Mouse (Mus musculus): Measurements from ENCODE around the gene Ube4a. TPM values are rescaled to one million over a fixed set of nuclear protein-coding genes. Genes with fewer than 3 reads are reported as not detected.

Gene Ube4a
- total and polyA plus RNA-seq, 3 experiments, result 14.6 to 28.3 (median 18.2) TPM

DNA sequence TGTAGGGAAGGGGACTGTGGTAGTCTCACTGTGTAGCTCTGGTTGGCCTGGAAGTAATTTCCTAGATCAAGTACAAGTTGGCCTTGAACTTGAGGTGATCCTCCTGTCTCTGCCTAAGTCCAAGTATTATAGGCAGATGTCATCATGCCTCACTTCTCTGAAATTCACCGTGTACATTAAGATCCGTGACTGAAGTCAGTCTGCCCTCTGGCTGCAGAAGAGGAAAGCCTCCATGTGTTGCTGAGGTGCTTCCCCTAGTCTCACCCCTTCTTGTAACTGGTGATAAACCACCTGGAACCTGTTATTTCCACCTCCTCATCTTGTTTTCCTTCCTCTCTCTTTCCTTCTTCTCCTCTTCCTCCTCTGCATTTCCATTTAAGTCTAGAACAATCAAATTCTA lies 49.5 kb upstream of the Ube4a start:
- H3K27ac ChIP-seq (ENCODE audit: insufficient read depth, low read depth), result no peak overlapping the region
- H3K9ac ChIP-seq (ENCODE audit: insufficient read depth, low read depth), result no peak overlapping the region
- no peak overlapping the region for H3K4me2 ChIP-seq (ENCODE audit: insufficient read depth, low read depth, poor library complexity, severe bottlenecking)
- dilution Hi-C loops (cut with MboI; ENCODE audit: extremely low pct_ligation_motif_present, extremely low pct_unique_long_range_greater_than_20kb, low sequenced_read_pairs), result no loop called here
- H3K79me2 ChIP-seq (replicated peaks; ENCODE audit: control insufficient read depth, extremely low read depth, insufficient read depth, poor library complexity, severe bottlenecking), result no peaks in the 10 kb centered on the region
- no peaks in the 10 kb centered on the region for H3K27me3 ChIP-seq (replicated peaks)
- no peak for DNase-seq (ENCODE audit: extremely low read depth)
- H3K4me3 ChIP-seq (replicated peaks in 1 of 3; ENCODE audit: low read depth in 2 of 3, low read length in 2 of 3, poor library complexity in 1 of 3), result no peak overlapping the region
- peaks cover 6% of the 10 kb centered on the region for H3K9me3 ChIP-seq (replicated peaks; ENCODE audit: low read length)
- in situ Hi-C loops (cut with MboI; ENCODE audit: low pct_ligation_motif_present, low pct_unique_long_range_greater_than_20kb, low sequenced_read_pairs), result loop anchor here (25.0 kb wide), 1 partner anchor 372 kb away; the partner anchor contains the start of gene Fxyd2
- no peaks in the 10 kb centered on the region for H3K4me1 ChIP-seq (ENCODE audit: control insufficient read depth in 1 of 2, insufficient read depth in 2 of 2)
- H3K36me3 ChIP-seq (replicated peaks in 1 of 2; ENCODE audit: control insufficient read depth in 1 of 2, insufficient read depth in 1 of 2, low read length in 1 of 2), result no peaks in the 10 kb centered on the region
- TF ChIP-seq USF1 (IDR thresholded peaks at IDR 0.05; ENCODE audit: low read depth, low read length), result no peak
- peak in 1 of 2 experiments; percentile 66; a peak in 2 of 4 replicates for TF ChIP-seq CTCF (conservative IDR thresholded peaks at IDR 0.05 in 1 of 2, IDR thresholded peaks at IDR 0.05 in 1 of 2; ENCODE audit: low read depth in 2 of 2, low read length in 2 of 2)
- no peak for TF ChIP-seq MAZ (IDR thresholded peaks at IDR 0.05; ENCODE audit: low read depth, low read length)
- no peak for TF ChIP-seq POLR2AphosphoS2 (IDR thresholded peaks at IDR 0.05; ENCODE audit: low read depth, low read length)
- peak; percentile 12; the same call in 1 of the 2 replicates for TF ChIP-seq ZC3H11A (IDR thresholded peaks at IDR 0.05; ENCODE audit: low read depth, low read length)
- TF ChIP-seq RAD21 (IDR thresholded peaks at IDR 0.05; ENCODE audit: low read depth, low read length), result peak; percentile 63
- TF ChIP-seq SMC3 (IDR thresholded peaks at IDR 0.05; ENCODE audit: low read depth, low read length), result peak; percentile 69

DNA sequence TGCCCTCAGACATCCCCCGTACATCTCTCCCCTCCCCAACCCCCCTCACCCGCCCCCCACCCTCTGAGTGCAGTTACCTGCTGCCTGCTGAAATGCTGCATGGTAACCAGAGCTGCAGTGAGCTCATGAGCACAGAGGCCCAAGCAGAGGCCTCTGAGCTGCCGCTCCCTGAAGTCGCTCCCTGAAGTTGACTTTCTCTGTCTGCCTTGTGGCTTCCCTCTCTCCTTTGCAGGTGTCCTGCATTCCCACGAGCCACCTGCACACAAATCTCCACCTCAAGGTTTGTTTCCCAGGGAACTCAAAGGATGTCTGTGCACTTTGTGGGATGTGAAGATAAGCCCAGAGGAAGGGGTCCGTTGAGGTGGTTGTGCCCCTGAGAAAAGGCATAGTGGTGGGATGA lies 45.9 kb upstream of the Ube4a start:
- DNase-seq (ENCODE audit: extremely low read depth), result no peak
- dilution Hi-C loops (cut with MboI; ENCODE audit: extremely low pct_ligation_motif_present, extremely low pct_unique_long_range_greater_than_20kb, low sequenced_read_pairs) (no loop called here), in situ Hi-C loops (cut with MboI; ENCODE audit: low pct_ligation_motif_present, low pct_unique_long_range_greater_than_20kb, low sequenced_read_pairs) (loop anchor here (25.0 kb wide), 1 partner anchor 376 kb away; the partner anchor contains the start of gene Fxyd2)
- no peaks in the 10 kb centered on the region for H3K27me3 ChIP-seq (replicated peaks)
- H3K4me1 ChIP-seq (ENCODE audit: control insufficient read depth in 1 of 2, insufficient read depth in 2 of 2), result peaks cover 15 to 25% of the 10 kb centered on the region in 2 experiments
- no peak overlapping the region for H3K4me2 ChIP-seq (ENCODE audit: insufficient read depth, low read depth, poor library complexity, severe bottlenecking)
- no peaks in the 10 kb centered on the region for H3K79me2 ChIP-seq (replicated peaks; ENCODE audit: control insufficient read depth, extremely low read depth, insufficient read depth, poor library complexity, severe bottlenecking)
- TF ChIP-seq GABPA (IDR thresholded peaks at IDR 0.05; ENCODE audit: insufficient replicate concordance, low read depth, low read length) (no peak), RCOR1 (conservative IDR thresholded peaks at IDR 0.05; ENCODE audit: low read depth, low read length) (no peak), TBP (conservative IDR thresholded peaks at IDR 0.05; ENCODE audit: low read depth, low read length) (no peak), ZKSCAN1 (IDR thresholded peaks at IDR 0.05; ENCODE audit: borderline replicate concordance, low read depth, low read length) (no peak), USF1 (IDR thresholded peaks at IDR 0.05; ENCODE audit: low read depth, low read length) (no peak), EP300 (IDR thresholded peaks at IDR 0.05; ENCODE audit: low read length) (no peak), JUND (conservative IDR thresholded peaks at IDR 0.05; ENCODE audit: low read depth, low read length) (no peak), ZMIZ1 (IDR thresholded peaks at IDR 0.05; ENCODE audit: low read depth, low read length) (no peak), MAZ (IDR thresholded peaks at IDR 0.05; ENCODE audit: low read depth, low read length) (no peak), MEF2A (IDR thresholded peaks at IDR 0.05; ENCODE audit: borderline replicate concordance, low read depth, low read length) (no peak), KAT2A (IDR thresholded peaks at IDR 0.05; ENCODE audit: insufficient replicate concordance, low read length) (no peak), RAD21 (IDR thresholded peaks at IDR 0.05; ENCODE audit: low read depth, low read length) (no peak), USF2 (conservative IDR thresholded peaks at IDR 0.05; ENCODE audit: low read depth, low read length) (no peak), MXI1 (IDR thresholded peaks at IDR 0.05; ENCODE audit: low read depth, low read length) (no peak)
- H3K4me3 ChIP-seq (replicated peaks in 1 of 3; ENCODE audit: low read depth in 2 of 3, low read length in 2 of 3, poor library complexity in 1 of 3), result no peak overlapping the region
- peaks cover 6% of the 10 kb centered on the region for H3K9me3 ChIP-seq (replicated peaks; ENCODE audit: low read length)
- no peak overlapping the region for H3K27ac ChIP-seq (ENCODE audit: insufficient read depth, low read depth)
- no peak overlapping the region for H3K9ac ChIP-seq (ENCODE audit: insufficient read depth, low read depth)
- no peaks in the 10 kb centered on the region for H3K36me3 ChIP-seq (replicated peaks in 1 of 2; ENCODE audit: control insufficient read depth in 1 of 2, insufficient read depth in 1 of 2, low read length in 1 of 2)
